10 mouse cellular contexts compared by ENCODE assay signal in genomic region chr11:87690054-87690740, GRCm38 (mm10). TPM values are rescaled to one million over a fixed set of nuclear protein-coding genes. Genes with fewer than 3 reads are reported as not detected.
DNase-seq lines count a peak whose midpoint lies in the region; ATAC-seq and TF ChIP-seq lines count a peak whose summit lies in the region.
"Had no signal": no experiment of that assay in that cellular context is flagged by ENCODE, and none has a peak within 500 bp of the region (broad histone marks: within the 10 kb centered on the region; RNA-seq: fewer than 3 reads in every experiment).

No protein-coding gene starts in this region.

- peaks cover 12% of the 10 kb centered on the region for H3K4me1 ChIP-seq in kidney, adult 2 months (ENCODE audit: control insufficient read depth, insufficient read depth, low read length)
- H3K4me1 ChIP-seq in intestine, embryonic 14.5 days (replicated peaks; ENCODE audit: control insufficient read depth, insufficient read depth, low read length), result peaks cover 18% of the 10 kb centered on the region
- H3K4me1 ChIP-seq in midbrain, embryonic 15.5 days, result peaks cover 9% of the 10 kb centered on the region

- peak; percentile 12 for DNase-seq in kidney, adult 2 months
- no peak for DNase-seq in kidney, adult 11 months
- DNase-seq in ZHBTc4 (ENCODE audit: low read depth, low spot score), result peak; percentile 50
- no peak for DNase-seq in intestine, embryonic 14.5 days (ENCODE audit: low spot score)
- no peak for DNase-seq in cerebellum, adult 11 months
- no peak for DNase-seq in cerebellum, adult 9-10 months
- no peak for DNase-seq in left cerebral cortex, adult 8-10 months (ENCODE audit: low spot score in 2 of 2)
- DNase-seq: right cerebral cortex, adult 18-20 months had no signal

- no peak overlapping the region for H3K9ac ChIP-seq in intestine, embryonic 14.5 days (ENCODE audit: low read length)
- H3K9ac ChIP-seq in midbrain, embryonic 15.5 days, result no peak overlapping the region

- H3K4me2 ChIP-seq in intestine, embryonic 14.5 days (ENCODE audit: low read length), result peak overlapping the region; percentile 3
- no peak overlapping the region for H3K4me2 ChIP-seq in midbrain, embryonic 15.5 days

- no peaks in the 10 kb centered on the region for H3K9me3 ChIP-seq in intestine, embryonic 14.5 days (ENCODE audit: control insufficient read depth, low read length)
- no peaks in the 10 kb centered on the region for H3K9me3 ChIP-seq in midbrain, embryonic 15.5 days

- peak overlapping the region; percentile 35; the same call in 1 of the 2 replicates for H3K27ac ChIP-seq in kidney, adult 2 months (ENCODE audit: insufficient read depth, low read depth, low read length)
- H3K27ac ChIP-seq in intestine, embryonic 14.5 days (ENCODE audit: low read depth), result peak overlapping the region; percentile 11
- H3K27ac ChIP-seq in midbrain, embryonic 15.5 days, result 0 out of 2 replicates have a peak overlapping the region, but pooled peaks have one; percentile 19
- H3K27ac ChIP-seq: left cerebral cortex, adult 2 months had no signal

- TF ChIP-seq POLR2A in kidney, adult 2 months (IDR thresholded peaks at IDR 0.05; ENCODE audit: low read depth, low read length), result no peak

- no peak overlapping the region for H3K4me3 ChIP-seq in kidney, adult 2 months (ENCODE audit: insufficient read depth, low read depth, low read length)
- H3K4me3 ChIP-seq in intestine, embryonic 14.5 days (ENCODE audit: low read depth, low read length), result no peak overlapping the region
- no peak overlapping the region for H3K4me3 ChIP-seq in midbrain, embryonic 15.5 days
- H3K4me3 ChIP-seq: left cerebral cortex, adult 2 months had no signal

- H3K27me3 ChIP-seq in kidney, adult 2 months (replicated peaks; ENCODE audit: control insufficient read depth, insufficient read depth, low read length), result no peaks in the 10 kb centered on the region
- no peaks in the 10 kb centered on the region for H3K27me3 ChIP-seq in intestine, embryonic 14.5 days (replicated peaks; ENCODE audit: control insufficient read depth, insufficient read depth, low read length)
- no peaks in the 10 kb centered on the region for H3K27me3 ChIP-seq in midbrain, embryonic 15.5 days (replicated peaks)

- no peaks in the 10 kb centered on the region for H3K36me3 ChIP-seq in kidney, adult 2 months (ENCODE audit: control insufficient read depth, insufficient read depth, low read length)
- no peaks in the 10 kb centered on the region for H3K36me3 ChIP-seq in intestine, embryonic 14.5 days (ENCODE audit: control insufficient read depth, insufficient read depth, low read length)
- H3K36me3 ChIP-seq in midbrain, embryonic 15.5 days (replicated peaks), result no peaks in the 10 kb centered on the region

- TF ChIP-seq CTCF in kidney, adult 2 months (conservative IDR thresholded peaks at IDR 0.05; ENCODE audit: insufficient read depth, insufficient read length, low read depth, low read length), result no peak

- 42% methylated on average over 16 of the region's 16 CpGs for WGBS in kidney, adult 2 months
- 47% methylated on average over 16 of the region's 16 CpGs for WGBS in intestine, embryonic 14.5 days
- 85% methylated on average over 16 of the region's 16 CpGs for WGBS in midbrain, embryonic 15.5 days

- ATAC-seq in intestine, embryonic 14.5 days (replicated peaks; ENCODE audit: low FRiP score, low TSS enrichment, low read depth), result peak; percentile 3; the same call in 1 of the 2 replicates
- ATAC-seq in midbrain, embryonic 15.5 days (replicated peaks), result no peak

RNA-seq across cellular contexts. Expression of gene Rnf43, which starts 27.7 kb away (rescaled TPM):
- 4.0 and 4.6 TPM in 2 replicates for polyA plus RNA-seq in kidney, adult 2 months (2012; rRNA removed)
- polyA plus RNA-seq in intestine, embryonic 14.5 days (2014; fragmentation: Nextera tagmentation; extraction: Ambion mirVana), result 18.9 and 22.2 TPM in 2 replicates
- 0.83 and 1.2 TPM in 2 replicates for polyA plus RNA-seq in midbrain, embryonic 15.5 days (2015; fragmentation: Nextera tagmentation; extraction: Ambion mirVana)
- 1 to 10 TPM; 2.9 to 7.7 (median 4.8) TPM for total RNA-seq in left cerebral cortex, adult 8-10 months (2022)

RNA-seq across cellular contexts. Expression of gene Supt4a, which starts 47.2 kb away (rescaled TPM):
- polyA plus RNA-seq in kidney, adult 2 months (2012; rRNA removed), result 96.9 and 135 TPM in 2 replicates
- 146 and 151 TPM in 2 replicates for polyA plus RNA-seq in intestine, embryonic 14.5 days (2014; fragmentation: Nextera tagmentation; extraction: Ambion mirVana)
- 136 and 137 TPM in 2 replicates for polyA plus RNA-seq in midbrain, embryonic 15.5 days (2015; fragmentation: Nextera tagmentation; extraction: Ambion mirVana)
- 10 to 100 TPM; 63.2 to 84.3 (median 76.2) TPM for total RNA-seq in left cerebral cortex, adult 8-10 months (2022)

Comparison
In these comparisons a context has a peak if more than half of its experiments do, and no peak if none do; other contexts are left out.
1. DNase-seq: peak in kidney, adult 2 months (single experiment) and ZHBTc4 (single experiment); none in kidney, adult 11 months (single experiment), intestine, embryonic 14.5 days (single experiment), cerebellum, adult 11 months (single experiment), cerebellum, adult 9-10 months (single experiment) and left cerebral cortex, adult 8-10 months (0 of 2).
2. Peak in every context shown above with its lines, with median percentiles within 50 percentile points of each other: H3K27ac ChIP-seq.